Mouse (Mus musculus) megakaryocyte, embryonic 14.5 days (primary cell): ENCODE results near the gene Pamr1.

ENCODE experiments used
- FLI1 ChIP-seq: IDR thresholded peaks from 2 replicates; pipeline ENCODE4 v1.6.1; 2012; ENCODE audit warnings: low read length, inconsistent platforms, mixed read lengths
- GATA1 ChIP-seq: IDR thresholded peaks from 3 replicates; pipeline ENCODE4 v1.6.1; 2012; ENCODE audit warnings: mixed read lengths, low read length, inconsistent platforms, borderline replicate concordance

GRCm38 (mm10) chr2:102677400-102677799 is 127.6 kb downstream of the Pamr1 start:
- no peak for TF ChIP-seq GATA1
- no peak for TF ChIP-seq FLI1
